Mouse (Mus musculus) liver, embryonic 18 days (tissue): Measurements from ENCODE around the gene Fam151b. TPM values are rescaled to one million over a fixed set of nuclear protein-coding genes. Genes with fewer than 3 reads are reported as not detected.

ENCODE experiments used
- polyA plus RNA-seq: library from polyadenylated mRNA; depleted of rRNA; stranded (reverse); fragments of >200 nt; gene quantifications from 2 replicates; pipeline ENCODE4 v1.2.3, GENCODE M21; 2012; rRNA removed

The Fam151b gene
- polyA plus RNA-seq, result 1.2 and 1.6 TPM in 2 replicates

GRCm38 (mm10) chr13:92483852-92484463, at the start of gene Fam151b:
Gene Fam151b, minus strand, starts transcription at chr13:92484015.

GRCm38 (mm10) chr13:92530721-92531211, 47.0 kb upstream of the Fam151b start, which contains the start of gene Zfyve16:
Gene Zfyve16, minus strand, starts transcription at chr13:92530868.

GRCm38 (mm10) chr13:92425758-92426264, 58.0 kb downstream of the Fam151b start, which contains the start of gene Ankrd34b:
Gene Ankrd34b, plus strand, starts transcription at chr13:92425896.

Other genes starting within 250 kb of the Fam151b start
- not detected in 2 replicates for gene Gm20379, start 178.0 kb downstream of the Fam151b start, polyA plus RNA-seq
- 5.4 and 6.4 TPM in 2 replicates for gene Dhfr, start 129.3 kb downstream of the Fam151b start, polyA plus RNA-seq
- gene Msh3, start 129.0 kb downstream of the Fam151b start, polyA plus RNA-seq, result 6.4 and 7.0 TPM in 2 replicates
- gene Ankrd34b, start 58.1 kb downstream of the Fam151b start, polyA plus RNA-seq, result under 0.01 TPM in 1 of 2 replicates, not detected in the other
- 1.3 TPM in 2 replicates for gene Zfyve16, start 46.9 kb upstream of the Fam151b start, polyA plus RNA-seq
- not detected in 2 replicates for gene Spz1, start 92.2 kb upstream of the Fam151b start, polyA plus RNA-seq
- gene Serinc5, start 127.1 kb upstream of the Fam151b start, polyA plus RNA-seq, result 13.6 and 14.8 TPM in 2 replicates